Mouse (Mus musculus) heart, embryonic 14.5 days (tissue): ENCODE measurements around the gene Vmn1r210. TPM values are rescaled to one million over a fixed set of nuclear protein-coding genes. Genes with fewer than 3 reads are reported as not detected.
"Not testable (repeated sequence)": the region's sequence is repeated elsewhere in the genome, so short reads cannot be mapped to it uniquely, and the experiment has no call there.

Source experiments
- ATAC-seq: fragments of 200-750 bp; cut with Nextera tagmentation; 2 replicates; pipeline ENCODE4 v1.8.0; 2017; ENCODE audit warnings: low read depth, moderate TSS enrichment; ENCODE audit not compliant: insufficient number of reproducible peaks, insufficient read depth, low FRiP score
- H3K27ac ChIP-seq, 2 experiments: fragments of 200-500 bp in 1 of 2; fragments of 300-500 bp in 1 of 2; sonication (generic) in 1 of 2; replicated peaks in 1 of 2; 2 replicates each; pipeline ENCODE4 v1.5.1; 2012 to 2014; ENCODE audit warnings: low read depth in 2 of 2, low read length in 2 of 2, control low read depth in 1 of 2, mild to moderate bottlenecking in 1 of 2, mixed read lengths in 1 of 2; ENCODE audit not compliant: control insufficient read depth in 1 of 2, insufficient read depth in 1 of 2
- H3K27me3 ChIP-seq: fragments of 300-500 bp; sonication (generic); 2 replicates; pipeline ENCODE4 v1.6.1; 2014; ENCODE audit warnings: mild to moderate bottlenecking, low read length, control low read depth; ENCODE audit not compliant: control insufficient read depth, insufficient read depth
- H3K36me3 ChIP-seq: fragments of 300-500 bp; sonication (generic); 2 replicates; pipeline ENCODE4 v1.6.1; 2014; ENCODE audit warnings: mild to moderate bottlenecking, control low read depth, low read length, mixed read lengths; ENCODE audit not compliant: control insufficient read depth, insufficient read depth
- H3K4me1 ChIP-seq, 2 experiments: fragments of 200-500 bp in 1 of 2; fragments of 300-500 bp in 1 of 2; sonication (generic) in 1 of 2; 2 replicates each; pipeline ENCODE4 v1.6.1; 2012 to 2014; ENCODE audit warnings: low read length in 2 of 2, control low read depth in 1 of 2, mixed read lengths in 1 of 2; ENCODE audit not compliant: control insufficient read depth in 2 of 2, insufficient read depth in 2 of 2
- H3K4me2 ChIP-seq: fragments of 300-500 bp; sonication (generic); 2 replicates; pipeline ENCODE4 v1.6.1; 2014; ENCODE audit warnings: mild to moderate bottlenecking, low read length
- H3K4me3 ChIP-seq, 2 experiments: fragments of 200-500 bp in 1 of 2; fragments of 300-500 bp in 1 of 2; sonication (generic) in 1 of 2; 2 replicates each; pipeline ENCODE4 v1.5.1; 2012 to 2014; ENCODE audit warnings: low read length in 2 of 2, mild to moderate bottlenecking in 2 of 2, control low read depth in 1 of 2, low read depth in 1 of 2, moderate library complexity in 1 of 2; ENCODE audit not compliant: control insufficient read depth in 1 of 2, insufficient read depth in 1 of 2
- H3K9ac ChIP-seq: fragments of 300-500 bp; sonication (generic); 2 replicates; pipeline ENCODE4 v1.6.1; 2014; ENCODE audit warnings: mild to moderate bottlenecking, low read length
- H3K9me3 ChIP-seq: fragments of 300-500 bp; sonication (generic); 2 replicates; pipeline ENCODE4 v1.6.1; 2016; ENCODE audit warnings: low read length, control low read depth; ENCODE audit not compliant: control insufficient read depth
- WGBS: fragments of 180-500 bp; shearing (Covaris S2); extraction: QIAGEN DNeasy Blood & Tissue Kit; methylation state at CpG from one replicate; pipeline ENCODE4 v1.1.7; 2014; 5-methylcytosine and 5-hydroxymethylcytosine counted together
- polyA plus RNA-seq: library from polyadenylated mRNA; unstranded; fragments of >200 nt; fragmentation: Nextera tagmentation; extraction: Ambion mirVana; gene quantifications from 2 replicates; pipeline ENCODE4 v1.2.1, GENCODE M21; 2014

Gene Vmn1r210
- polyA plus RNA-seq: not detected in 2 replicates

DNA sequence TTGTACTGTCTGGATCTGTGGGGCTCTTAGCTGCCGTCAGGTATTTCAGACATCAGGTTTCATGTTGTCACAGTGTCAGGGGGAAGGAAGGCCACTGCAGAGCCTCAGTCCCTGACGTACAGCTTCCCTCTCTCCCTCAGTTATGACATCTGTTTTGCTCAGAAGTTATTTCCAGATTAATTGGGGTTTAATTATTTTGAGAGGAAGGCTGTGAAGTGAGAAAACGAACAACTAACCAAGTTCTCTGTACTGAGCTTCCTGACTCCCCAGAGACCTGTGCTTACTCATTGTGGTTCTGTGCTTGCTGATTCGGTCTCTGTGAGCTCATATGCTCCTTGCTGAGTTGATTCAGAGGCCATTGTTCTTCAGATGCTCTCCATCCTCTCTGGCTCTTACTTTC is at the start of gene Vmn1r210:
TSS of gene Vmn1r210 (minus strand) at position 101 of the 400 bp plus-strand sequence.
- no peak within 1 kb of the TSS for H3K4me3 ChIP-seq
- no peak for ATAC-seq

DNA sequence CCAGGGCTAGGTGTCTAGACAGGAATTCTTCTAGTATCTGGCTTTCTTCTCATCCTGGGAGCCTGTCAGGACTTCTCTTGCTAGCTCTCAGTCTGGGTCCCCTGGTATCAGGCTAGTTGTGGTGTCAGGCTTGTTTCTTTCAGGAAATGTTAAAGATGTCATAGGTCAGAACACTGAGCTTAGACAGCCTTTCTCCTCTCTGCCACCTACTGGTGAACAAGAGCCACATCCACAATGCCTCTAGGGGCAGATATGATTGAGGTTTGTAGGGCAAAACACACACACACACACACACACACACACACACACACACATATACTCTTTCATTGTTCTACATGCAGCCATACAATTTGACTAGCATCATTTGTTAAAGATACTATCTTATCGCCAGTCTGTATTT is 48.1 kb upstream of the Vmn1r210 start:
- no peak for ATAC-seq
- H3K27me3 ChIP-seq: no peaks in the 10 kb centered on the region
- H3K9ac ChIP-seq: no peak overlapping the region
- 88% methylated on average over 1 of the region's 1 CpGs for WGBS
- no peaks in the 10 kb centered on the region for H3K4me1 ChIP-seq
- no peak overlapping the region for H3K4me3 ChIP-seq
- H3K36me3 ChIP-seq: no peaks in the 10 kb centered on the region
- H3K27ac ChIP-seq: no peak overlapping the region
- H3K4me2 ChIP-seq: no peak overlapping the region
- no peaks in the 10 kb centered on the region for H3K9me3 ChIP-seq

More for the DNA sequence above, at the start of gene Vmn1r210:
- Histone ChIP-seq H3K36me3 (no peaks in the 10 kb centered on the region), H3K27ac (no peak within 1 kb of the TSS), H3K4me1 (no peaks in the 10 kb centered on the region), H3K4me2 (no peak within 1 kb of the TSS), H3K9me3 (no peaks in the 10 kb centered on the region), H3K9ac (no peak within 1 kb of the TSS), H3K27me3 (no peaks in the 10 kb centered on the region)
- 49% methylated on average over 4 of the region's 4 CpGs for WGBS

DNA sequence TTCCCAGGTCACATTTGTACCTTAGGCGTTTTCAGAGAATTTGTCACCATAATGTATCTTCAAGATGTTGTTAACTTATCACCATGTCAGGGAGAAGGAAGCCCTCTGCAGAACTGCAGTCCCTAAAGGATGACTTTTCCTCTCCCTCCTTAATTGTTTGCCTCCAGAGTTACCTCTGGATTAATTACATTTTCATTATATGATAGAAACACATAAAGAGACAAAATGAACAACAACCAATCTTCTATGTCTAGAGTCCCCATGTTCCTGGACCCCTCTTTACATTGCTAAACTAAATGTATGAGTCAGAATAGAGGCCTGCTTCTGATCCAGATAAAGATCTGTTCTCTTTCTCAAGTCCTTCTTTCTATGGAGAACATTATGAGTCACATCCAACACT is 26.3 kb upstream of the Vmn1r210 start, which contains the start of gene Vmn1r211:
TSS of gene Vmn1r211 (minus strand) at position 101 of the 400 bp plus-strand sequence.
- 61% methylated on average over 1 of the region's 1 CpGs for WGBS

GRCm38 (mm10) chr13:22854760-22855159 is 23.6 kb upstream of the Vmn1r210 start:
- H3K9me3 ChIP-seq: no peaks in the 10 kb centered on the region
- H3K9ac ChIP-seq: no peak overlapping the region
- no peak for ATAC-seq
- no peak overlapping the region for H3K4me3 ChIP-seq
- no peak overlapping the region for H3K4me2 ChIP-seq
- H3K4me1 ChIP-seq: 0 out of 4 replicates have a peak, but pooled peaks cover 0 to 2% of the 10 kb centered on the region in 2 experiments
- WGBS: 66% methylated on average over 4 of the region's 4 CpGs
- H3K27me3 ChIP-seq: no peaks in the 10 kb centered on the region
- H3K36me3 ChIP-seq: no peaks in the 10 kb centered on the region
- no peak overlapping the region for H3K27ac ChIP-seq

More for the DNA sequence above, 26.3 kb upstream of the Vmn1r210 start, which contains the start of gene Vmn1r211:
- Histone ChIP-seq H3K4me3 (no peak within 1 kb of the TSS), H3K9ac (no peak within 1 kb of the TSS), H3K4me1 (0 out of 4 replicates have a peak, but pooled peaks cover 0 to 2% of the 10 kb centered on the region in 2 experiments), H3K9me3 (no peaks in the 10 kb centered on the region), H3K36me3 (no peaks in the 10 kb centered on the region), H3K4me2 (no peak within 1 kb of the TSS), H3K27me3 (no peaks in the 10 kb centered on the region), H3K27ac (no peak within 1 kb of the TSS)
- no peak for ATAC-seq

DNA sequence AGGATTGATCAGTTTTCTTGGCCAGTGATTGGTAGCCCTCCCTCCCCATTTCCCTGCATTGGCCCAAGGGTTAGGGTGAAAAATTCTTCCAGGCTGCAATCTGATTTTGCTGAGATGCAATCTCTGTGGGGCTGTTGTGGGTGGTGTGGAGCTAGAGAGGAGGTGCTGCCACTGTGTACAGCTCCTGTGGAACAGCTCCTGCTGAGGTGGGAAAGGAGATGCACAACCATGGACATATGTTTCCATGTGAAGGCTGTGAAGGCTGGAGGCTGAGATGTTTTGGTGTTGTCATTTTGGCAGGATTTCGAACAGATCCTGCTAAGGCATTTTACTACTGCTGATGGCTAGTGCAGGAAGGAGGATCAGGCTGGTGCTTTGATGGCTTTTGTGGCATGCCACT is 15.7 kb upstream of the Vmn1r210 start:
- Histone ChIP-seq H3K27me3 (no peaks in the 10 kb centered on the region), H3K9me3 (no peaks in the 10 kb centered on the region), H3K4me1 (no peaks in the 10 kb centered on the region), H3K36me3 (no peaks in the 10 kb centered on the region), H3K9ac (no peak overlapping the region), H3K27ac (no peak overlapping the region), H3K4me2 (no peak overlapping the region), H3K4me3 (no peak overlapping the region)
- 81% methylated on average over 1 of the region's 1 CpGs for WGBS
- no peak for ATAC-seq

GRCm38 (mm10) chr13:22844304-22844703 is 13.2 kb upstream of the Vmn1r210 start:
- H3K4me2 ChIP-seq, H3K4me3 ChIP-seq, H3K4me1 ChIP-seq, H3K9me3 ChIP-seq, H3K27ac ChIP-seq, ATAC-seq, H3K27me3 ChIP-seq, H3K36me3 ChIP-seq, H3K9ac ChIP-seq: not testable (repeated sequence)
- WGBS: 74% methylated on average over 3 of the region's 3 CpGs

GRCm38 (mm10) chr13:22829395-22829794 is 1.8 kb downstream of the Vmn1r210 start:
- WGBS: 31% methylated on average over 7 of the region's 7 CpGs
- not testable (repeated sequence) for H3K4me1 ChIP-seq, H3K9me3 ChIP-seq, H3K4me2 ChIP-seq, H3K27me3 ChIP-seq, ATAC-seq, H3K27ac ChIP-seq, H3K4me3 ChIP-seq, H3K9ac ChIP-seq, H3K36me3 ChIP-seq

GRCm38 (mm10) chr13:22821601-22822000 is 9.5 kb downstream of the Vmn1r210 start:
- not testable (repeated sequence) for H3K4me1 ChIP-seq, H3K4me2 ChIP-seq, ATAC-seq, H3K4me3 ChIP-seq, H3K27me3 ChIP-seq, H3K27ac ChIP-seq, H3K9me3 ChIP-seq, H3K9ac ChIP-seq, H3K36me3 ChIP-seq
- WGBS: 76% methylated on average over 1 of the region's 1 CpGs
